Mouse (Mus musculus) right cerebral cortex, postnatal 4 days (tissue): ENCODE data around the gene Ank2.

ENCODE experiments used
- DNase-seq: peaks from one replicate; pipeline ENCODE4 v3.0.0-alpha.2; 2022

Gene Ank2

GRCm38 (mm10) chr3:126965767-126966166, 533.4 kb downstream of the Ank2 start:
- no peak for DNase-seq

GRCm38 (mm10) chr3:126962326-126962725, 536.8 kb downstream of the Ank2 start:
- DNase-seq = no peak

- no peak for DNase-seq
These were observed 546.5 kb downstream of the Ank2 start for GRCm38 (mm10) chr3:126952698-126953097.

- no peak for DNase-seq
These were observed 552.6 kb downstream of the Ank2 start for GRCm38 (mm10) chr3:126946591-126946990.

GRCm38 (mm10) chr3:126944838-126945237, 554.3 kb downstream of the Ank2 start:
- no peak for DNase-seq

- no peak for DNase-seq
These were observed 555.1 kb downstream of the Ank2 start for GRCm38 (mm10) chr3:126944081-126944480.

- DNase-seq = no peak
These were observed 558.7 kb downstream of the Ank2 start for GRCm38 (mm10) chr3:126940452-126940851.

GRCm38 (mm10) chr3:126931884-126932506, 567.2 kb downstream of the Ank2 start:
- peak; percentile 41 for DNase-seq

GRCm38 (mm10) chr3:126923575-126924382, 575.4 kb downstream of the Ank2 start:
- DNase-seq = no peak

GRCm38 (mm10) chr3:126921941-126922340, 577.2 kb downstream of the Ank2 start:
- no peak for DNase-seq

GRCm38 (mm10) chr3:126920296-126920695, 578.9 kb downstream of the Ank2 start:
- DNase-seq = no peak

- DNase-seq = no peak
These were observed 580.2 kb downstream of the Ank2 start for GRCm38 (mm10) chr3:126918805-126919473.

GRCm38 (mm10) chr3:126916381-126916780, 582.8 kb downstream of the Ank2 start:
- DNase-seq = no peak

GRCm38 (mm10) chr3:126903543-126903942, 595.6 kb downstream of the Ank2 start:
- peak; percentile 33 for DNase-seq

GRCm38 (mm10) chr3:126886644-126887043, 612.5 kb downstream of the Ank2 start:
- no peak for DNase-seq

- DNase-seq = no peak
These were observed 613.1 kb downstream of the Ank2 start for GRCm38 (mm10) chr3:126886090-126886489.

GRCm38 (mm10) chr3:126878233-126878632, 620.9 kb downstream of the Ank2 start:
- no peak for DNase-seq
